Mouse (Mus musculus): Measurements from ENCODE around the gene S100a3. TPM values are rescaled to one million over a fixed set of nuclear protein-coding genes. Genes with fewer than 3 reads are reported as not detected.

S100a3 gene
- polyA plus RNA-seq, 1 experiment from 2014 or later: not detected

DNA sequence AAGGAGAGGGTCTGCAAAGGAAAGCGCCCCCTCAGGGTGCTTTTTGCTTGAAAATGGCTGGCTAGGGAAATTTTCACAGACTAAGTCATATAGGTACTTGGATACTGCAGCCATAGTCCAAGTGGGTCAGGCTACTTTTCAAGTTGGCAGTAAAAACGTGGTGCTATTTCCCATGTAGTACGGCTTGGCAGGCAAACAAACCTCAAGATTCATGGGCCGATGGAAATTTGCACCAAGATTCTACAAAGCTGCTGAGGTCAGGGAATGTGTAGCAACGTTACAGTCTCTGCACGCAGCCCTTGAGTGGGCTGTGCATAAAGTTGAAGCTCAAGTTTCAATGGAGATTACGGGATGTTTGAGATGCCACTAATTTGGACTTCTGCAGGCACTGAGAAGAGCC, 19.1 kb downstream of the S100a3 start:
- H3K9me3 ChIP-seq: no peaks in the 10 kb centered on the region
- no peaks in the 10 kb centered on the region for H3K36me3 ChIP-seq (replicated peaks)
- no peak for DNase-seq (ENCODE audit: extremely low spot score, low spot score)
- WGBS: 84% methylated on average over 7 of the region's 7 CpGs
- H3K4me3 ChIP-seq: no peak overlapping the region
- H3K27ac ChIP-seq: no peak overlapping the region
- H3K4me1 ChIP-seq: peaks cover 4% of the 10 kb centered on the region
- H3K27me3 ChIP-seq (ENCODE audit: poor library complexity, severe bottlenecking): no peaks in the 10 kb centered on the region

- DNase-seq (ENCODE audit: extremely low spot score, low spot score): no peak
- peaks cover 4% of the 10 kb centered on the region for H3K4me1 ChIP-seq
- no peaks in the 10 kb centered on the region for H3K36me3 ChIP-seq (replicated peaks)
- H3K4me3 ChIP-seq: no peak overlapping the region
- no peaks in the 10 kb centered on the region for H3K27me3 ChIP-seq (ENCODE audit: poor library complexity, severe bottlenecking)
- H3K27ac ChIP-seq: no peak overlapping the region
- 91% methylated on average over 5 of the region's 5 CpGs for WGBS
- no peaks in the 10 kb centered on the region for H3K9me3 ChIP-seq
Measured at GRCm38 (mm10) chr3:90581141-90581540, 20.8 kb downstream of the S100a3 start.

DNA sequence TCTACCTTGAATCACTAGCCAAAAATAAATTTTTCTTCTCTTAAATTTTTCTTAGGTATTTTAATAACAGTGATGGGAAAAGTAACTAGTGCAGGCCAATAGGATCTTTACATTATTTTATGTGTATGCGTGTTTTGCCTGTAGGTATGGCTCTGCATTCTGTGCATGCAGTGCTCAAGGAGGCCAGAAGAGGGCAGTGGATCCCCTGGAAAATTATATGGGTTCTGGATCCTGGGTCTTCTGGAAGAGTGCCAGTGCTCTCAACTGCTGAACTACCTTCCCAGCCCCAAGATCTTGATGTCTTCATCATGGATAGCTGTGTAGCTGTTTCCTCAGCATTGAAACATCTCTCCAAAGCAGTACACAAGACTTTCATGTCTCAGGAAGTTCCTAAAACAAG, 21.8 kb downstream of the S100a3 start:
- peaks cover 4% of the 10 kb centered on the region for H3K4me1 ChIP-seq
- no peaks in the 10 kb centered on the region for H3K27me3 ChIP-seq (ENCODE audit: poor library complexity, severe bottlenecking)
- no peak for DNase-seq (ENCODE audit: extremely low spot score, low spot score)
- no peak overlapping the region for H3K4me3 ChIP-seq
- no peaks in the 10 kb centered on the region for H3K9me3 ChIP-seq
- no peaks in the 10 kb centered on the region for H3K36me3 ChIP-seq (replicated peaks)
- WGBS: 87% methylated on average over 1 of the region's 1 CpGs
- H3K27ac ChIP-seq: no peak overlapping the region

DNA sequence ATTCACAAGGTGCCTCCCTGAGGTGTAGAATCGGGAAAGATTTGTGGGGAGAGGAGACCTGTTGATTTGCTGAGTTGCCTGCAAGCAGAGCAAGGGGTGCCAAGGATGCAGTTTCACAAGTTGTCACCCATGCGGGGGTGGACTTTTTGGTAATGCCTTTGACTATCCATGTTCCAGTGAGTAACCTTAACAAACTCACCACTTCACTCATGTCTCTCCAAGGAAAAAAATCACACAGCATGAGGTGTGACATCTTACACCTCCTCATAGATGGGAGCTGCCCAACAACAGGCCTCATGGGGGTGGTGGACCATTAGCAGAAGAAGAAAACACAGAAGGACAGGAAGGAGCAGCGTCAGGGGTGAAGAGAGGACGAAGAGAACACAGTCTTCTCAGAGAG, 22.2 kb downstream of the S100a3 start:
- WGBS: 89% methylated on average over 4 of the region's 4 CpGs
- no peak for DNase-seq (ENCODE audit: extremely low spot score, low spot score)
- Histone ChIP-seq H3K4me1 (peaks cover 4% of the 10 kb centered on the region), H3K36me3 (replicated peaks) (no peaks in the 10 kb centered on the region), H3K9me3 (no peaks in the 10 kb centered on the region), H3K27ac (no peak overlapping the region), H3K4me3 (no peak overlapping the region), H3K27me3 (ENCODE audit: poor library complexity, severe bottlenecking) (no peaks in the 10 kb centered on the region)

- Histone ChIP-seq H3K36me3 (replicated peaks) (no peaks in the 10 kb centered on the region), H3K4me1 (peaks cover 4% of the 10 kb centered on the region), H3K27me3 (ENCODE audit: poor library complexity, severe bottlenecking) (no peaks in the 10 kb centered on the region), H3K4me3 (no peak overlapping the region), H3K9me3 (no peaks in the 10 kb centered on the region), H3K27ac (no peak overlapping the region)
- no peak for DNase-seq (ENCODE audit: extremely low spot score, low spot score)
- 60% methylated on average over 3 of the region's 3 CpGs for WGBS
Measured at GRCm38 (mm10) chr3:90583893-90584292, 23.5 kb downstream of the S100a3 start.

- 33% methylated on average over 5 of the region's 5 CpGs for WGBS
Measured at GRCm38 (mm10) chr3:90585595-90585994, 25.2 kb downstream of the S100a3 start.

GRCm38 (mm10) chr3:90586016-90586643, 25.8 kb downstream of the S100a3 start:
- 86% methylated on average over 15 of the region's 15 CpGs for WGBS
- Histone ChIP-seq H3K4me3 (no peak overlapping the region), H3K27ac (no peak overlapping the region), H3K27me3 (ENCODE audit: poor library complexity, severe bottlenecking) (no peaks in the 10 kb centered on the region), H3K4me1 (peaks cover 13% of the 10 kb centered on the region), H3K36me3 (replicated peaks) (no peaks in the 10 kb centered on the region), H3K9me3 (no peaks in the 10 kb centered on the region)
- DNase-seq (ENCODE audit: extremely low spot score, low spot score): no peak

More at GRCm38 (mm10) chr3:90585595-90585994, 25.2 kb downstream of the S100a3 start:
- H3K27me3 ChIP-seq (ENCODE audit: poor library complexity, severe bottlenecking): no peaks in the 10 kb centered on the region
- no peaks in the 10 kb centered on the region for H3K36me3 ChIP-seq (replicated peaks)
- DNase-seq (ENCODE audit: extremely low spot score, low spot score): peak; percentile 66
- peaks cover 11% of the 10 kb centered on the region for H3K4me1 ChIP-seq
- no peaks in the 10 kb centered on the region for H3K9me3 ChIP-seq
- H3K27ac ChIP-seq: no peak overlapping the region
- H3K4me3 ChIP-seq: no peak overlapping the region

DNA sequence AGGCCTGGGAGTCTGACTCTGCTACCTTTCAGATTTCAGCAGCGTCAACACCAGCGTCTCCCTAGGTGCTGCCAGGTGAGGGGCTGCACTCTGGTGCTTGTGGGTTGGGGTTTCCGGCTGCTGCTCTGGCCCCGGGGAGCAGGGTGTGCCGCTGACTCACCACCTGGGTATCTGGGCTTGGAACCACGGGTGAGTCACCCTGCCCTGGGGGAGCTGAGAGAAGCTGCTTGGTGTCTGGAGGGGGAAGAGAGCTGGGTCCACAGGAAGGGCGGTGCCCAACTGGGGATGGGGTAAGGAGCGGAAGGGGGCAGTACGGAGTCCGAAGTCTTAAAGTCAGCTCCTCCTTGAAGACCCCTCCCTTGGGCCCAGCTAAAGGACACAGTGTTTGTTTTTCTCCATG, 26.5 kb downstream of the S100a3 start:
- H3K27me3 ChIP-seq (ENCODE audit: poor library complexity, severe bottlenecking): no peaks in the 10 kb centered on the region
- H3K4me3 ChIP-seq: no peak overlapping the region
- DNase-seq (ENCODE audit: extremely low spot score, low spot score): no peak
- H3K27ac ChIP-seq: 0 out of 2 replicates have a peak overlapping the region, but pooled peaks have one; percentile 15
- 71% methylated on average over 10 of the region's 10 CpGs for WGBS
- H3K9me3 ChIP-seq: no peaks in the 10 kb centered on the region
- H3K4me1 ChIP-seq: peaks cover 13% of the 10 kb centered on the region
- H3K36me3 ChIP-seq (replicated peaks): no peaks in the 10 kb centered on the region

- no peak overlapping the region for H3K4me3 ChIP-seq
- WGBS: 92% methylated on average over 14 of the region's 14 CpGs
Measured at GRCm38 (mm10) chr3:90587361-90588101, 27.2 kb downstream of the S100a3 start.

GRCm38 (mm10) chr3:90589390-90589789, 29.0 kb downstream of the S100a3 start:
- 87% methylated on average over 6 of the region's 6 CpGs for WGBS
- H3K27ac ChIP-seq: no peak overlapping the region
- H3K4me3 ChIP-seq: no peak overlapping the region
- no peaks in the 10 kb centered on the region for H3K36me3 ChIP-seq (replicated peaks)
- no peak for DNase-seq (ENCODE audit: extremely low spot score, low spot score)
- no peaks in the 10 kb centered on the region for H3K9me3 ChIP-seq
- H3K27me3 ChIP-seq (ENCODE audit: poor library complexity, severe bottlenecking): no peaks in the 10 kb centered on the region
- peaks cover 8% of the 10 kb centered on the region for H3K4me1 ChIP-seq

More at GRCm38 (mm10) chr3:90587361-90588101, 27.2 kb downstream of the S100a3 start:
- Histone ChIP-seq H3K4me1 (peaks cover 13% of the 10 kb centered on the region), H3K27ac (no peak overlapping the region), H3K9me3 (no peaks in the 10 kb centered on the region), H3K27me3 (ENCODE audit: poor library complexity, severe bottlenecking) (no peaks in the 10 kb centered on the region), H3K36me3 (replicated peaks) (no peaks in the 10 kb centered on the region)
- no peak for DNase-seq (ENCODE audit: extremely low spot score, low spot score)

GRCm38 (mm10) chr3:90589947-90590346, 29.6 kb downstream of the S100a3 start, which contains the start of gene S100a2:
TSS of gene S100a2 (plus strand) at chr3:90590247.
- Histone ChIP-seq H3K36me3 (replicated peaks) (no peaks in the 10 kb centered on the region), H3K4me1 (peaks cover 8% of the 10 kb centered on the region), H3K27ac (no peak within 1 kb of the TSS), H3K27me3 (ENCODE audit: poor library complexity, severe bottlenecking) (no peaks in the 10 kb centered on the region), H3K4me3 (no peak within 1 kb of the TSS), H3K9me3 (no peaks in the 10 kb centered on the region)
- WGBS: 84% methylated on average over 8 of the region's 8 CpGs
- DNase-seq (ENCODE audit: extremely low spot score, low spot score): no peak

- Histone ChIP-seq H3K27ac (no peak overlapping the region), H3K9me3 (no peaks in the 10 kb centered on the region), H3K4me1 (peaks cover 16% of the 10 kb centered on the region), H3K27me3 (ENCODE audit: poor library complexity, severe bottlenecking) (no peaks in the 10 kb centered on the region), H3K36me3 (replicated peaks) (no peaks in the 10 kb centered on the region), H3K4me3 (no peak overlapping the region)
- no peak for DNase-seq (ENCODE audit: extremely low spot score, low spot score)
- 74% methylated on average over 1 of the region's 1 CpGs for WGBS
Measured at GRCm38 (mm10) chr3:90594466-90594865, 34.1 kb downstream of the S100a3 start.

GRCm38 (mm10) chr3:90595556-90595955, 35.2 kb downstream of the S100a3 start:
- Histone ChIP-seq H3K27ac (no peak overlapping the region), H3K9me3 (no peaks in the 10 kb centered on the region), H3K4me1 (peaks cover 10% of the 10 kb centered on the region), H3K4me3 (no peak overlapping the region), H3K36me3 (replicated peaks) (no peaks in the 10 kb centered on the region), H3K27me3 (ENCODE audit: poor library complexity, severe bottlenecking) (no peaks in the 10 kb centered on the region)
- 80% methylated on average over 5 of the region's 5 CpGs for WGBS
- DNase-seq (ENCODE audit: extremely low spot score, low spot score): no peak

All from forebrain, embryonic 10.5 days (tissue).